Mouse (Mus musculus): ENCODE data around the gene Atp6v1g1. TPM values are rescaled to one million over a fixed set of nuclear protein-coding genes. Genes with fewer than 3 reads are reported as not detected.
A peak's percentile ranks its signal among the peaks of the same experiment; 100 is the strongest.

Atp6v1g1 gene
- polyA plus RNA-seq, 1 experiment from 2014 or later: 428 TPM

DNA sequence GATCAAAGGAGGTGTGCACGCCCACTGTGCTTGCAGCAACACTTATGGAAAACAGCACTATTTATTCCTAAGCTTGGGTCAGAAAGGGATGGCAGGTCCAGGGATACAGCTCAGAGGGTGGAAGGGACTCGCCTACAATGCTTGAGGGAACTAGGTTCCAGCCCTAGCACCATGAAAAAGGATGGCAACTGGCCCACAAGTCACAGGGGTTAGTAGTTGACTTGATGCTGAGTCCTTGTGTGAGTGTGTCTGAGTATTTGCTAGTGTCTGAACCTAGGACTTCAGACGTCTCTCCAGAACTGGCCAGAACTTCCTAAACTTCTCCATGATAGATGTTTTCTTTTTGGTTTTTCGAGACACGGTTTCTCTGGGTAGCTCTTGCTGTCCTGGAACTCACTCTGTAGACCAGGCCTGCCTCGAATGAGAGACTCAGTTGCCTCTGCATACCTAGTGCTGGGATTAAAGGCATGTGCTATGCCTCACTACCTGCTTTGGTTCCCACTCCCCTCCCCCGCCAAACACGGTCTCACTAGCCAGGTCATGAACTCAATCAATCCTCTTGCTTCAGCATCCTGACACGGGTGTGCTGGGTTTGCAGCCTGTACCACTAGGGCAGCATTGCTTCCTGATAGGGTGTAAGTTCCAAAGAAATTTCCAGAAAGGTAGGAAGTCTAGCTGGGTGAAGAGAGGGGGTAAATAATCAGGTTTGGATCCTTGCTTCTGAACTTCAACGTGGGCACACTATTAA lies 652 bp upstream of the Atp6v1g1 start:
- peak; percentile 68 for ATAC-seq (ENCODE audit: low FRiP score)
- Histone ChIP-seq H3K36me3 (replicated peaks; ENCODE audit: control insufficient read depth, insufficient read depth) (peaks cover 9% of the 10 kb centered on the region), H3K4me2 (replicated peaks) (peak overlapping the region; percentile 70), H3K4me1 (replicated peaks; ENCODE audit: control insufficient read depth, insufficient read depth, low read length) (peaks cover 24% of the 10 kb centered on the region), H3K9me3 (ENCODE audit: control insufficient read depth, low read length) (no peaks in the 10 kb centered on the region), H3K27ac (peak overlapping the region; percentile 88), H3K4me3 (replicated peaks; ENCODE audit: low read length) (peak overlapping the region; percentile 94), H3K27me3 (ENCODE audit: control insufficient read depth, insufficient read depth, low read length) (no peaks in the 10 kb centered on the region), H3K9ac (peak overlapping the region; percentile 30; the same call in 1 of the 2 replicates)
- DNase-seq (ENCODE audit: low spot score): no peak
- WGBS: 58% methylated on average over 10 of the region's 10 CpGs

DNA sequence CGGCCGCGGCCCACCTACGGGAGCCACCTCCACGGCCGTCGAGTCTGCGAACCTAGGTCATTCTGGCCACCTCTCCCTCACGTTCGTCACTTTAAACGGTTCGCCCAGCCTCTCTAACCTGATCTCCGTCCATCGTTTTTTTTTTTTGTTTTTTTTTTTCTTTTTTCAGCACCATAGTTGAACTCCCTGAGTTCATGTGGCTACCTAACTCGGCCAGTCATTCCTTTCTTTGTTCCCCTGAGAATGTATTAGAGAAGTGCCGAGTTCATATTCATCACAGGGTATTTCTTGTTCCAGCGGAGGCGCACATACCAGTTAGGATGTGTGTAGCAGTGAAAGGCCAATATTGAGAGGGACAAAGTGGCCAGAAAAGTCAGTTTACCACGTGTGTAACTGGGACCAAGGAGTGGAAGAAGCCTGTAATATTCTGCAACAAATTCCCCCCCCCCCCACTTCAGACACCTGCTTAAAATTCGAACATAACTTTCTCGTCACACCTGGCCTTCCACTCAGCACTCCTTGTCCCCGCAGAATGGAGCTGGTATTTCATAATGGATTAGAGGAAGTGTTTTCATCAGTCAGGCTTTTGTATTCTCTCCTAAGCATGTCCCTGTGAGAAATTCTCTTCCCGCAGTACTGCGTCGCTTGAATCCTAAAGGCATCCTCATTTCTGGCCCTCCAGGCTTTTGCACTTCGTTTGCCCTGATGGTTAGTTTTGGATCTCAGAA lies 823 bp downstream of the Atp6v1g1 start:
- Histone ChIP-seq H3K9me3 (ENCODE audit: control insufficient read depth, low read length) (no peaks in the 10 kb centered on the region), H3K36me3 (replicated peaks; ENCODE audit: control insufficient read depth, insufficient read depth) (peaks cover 21% of the 10 kb centered on the region), H3K4me2 (replicated peaks) (peak overlapping the region; percentile 70), H3K27me3 (ENCODE audit: control insufficient read depth, insufficient read depth, low read length) (no peaks in the 10 kb centered on the region), H3K4me1 (replicated peaks; ENCODE audit: control insufficient read depth, insufficient read depth, low read length) (peaks cover 24% of the 10 kb centered on the region), H3K27ac (peak overlapping the region; percentile 88), H3K9ac (peak overlapping the region; percentile 95), H3K4me3 (replicated peaks; ENCODE audit: low read length) (peak overlapping the region; percentile 94)
- DNase-seq (ENCODE audit: low spot score): no peak
- WGBS: 14% methylated on average over 26 of the region's 26 CpGs
- no peak for ATAC-seq (ENCODE audit: low FRiP score)

DNA sequence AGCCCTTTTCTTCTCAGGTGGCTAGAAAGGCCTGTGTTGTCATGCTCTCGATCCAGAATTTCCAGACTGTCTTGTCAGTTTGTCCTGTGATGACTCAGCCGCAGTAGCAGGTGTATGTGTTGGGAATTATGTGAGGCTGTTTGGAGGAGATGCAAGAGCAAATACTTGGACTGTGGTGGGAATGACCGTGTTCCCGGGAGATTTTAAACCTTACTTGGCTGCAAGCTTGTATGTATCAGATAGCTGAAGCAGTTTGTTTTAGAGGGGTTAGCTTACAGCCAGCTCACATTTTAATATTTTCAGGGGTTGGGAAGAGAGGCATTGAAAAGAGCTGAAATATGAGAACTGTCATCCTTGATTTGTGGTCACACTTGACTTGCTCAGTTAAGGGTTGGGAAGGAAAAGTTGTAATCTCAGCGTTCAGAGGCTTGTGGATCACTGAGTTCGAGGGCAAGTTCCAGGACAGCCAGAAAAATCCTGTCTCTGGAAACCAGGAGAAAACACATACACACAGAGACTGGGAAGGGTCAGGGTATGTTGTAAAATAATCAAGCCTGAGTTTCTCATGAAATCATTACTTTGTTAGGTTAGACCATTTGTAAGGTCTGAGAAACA lies 2.0 kb downstream of the Atp6v1g1 start:
- Histone ChIP-seq H3K27me3 (ENCODE audit: control insufficient read depth, insufficient read depth, low read length) (no peaks in the 10 kb centered on the region), H3K4me1 (replicated peaks; ENCODE audit: control insufficient read depth, insufficient read depth, low read length) (peaks cover 24% of the 10 kb centered on the region), H3K4me2 (replicated peaks) (peak overlapping the region; percentile 70), H3K4me3 (replicated peaks; ENCODE audit: low read length) (0 out of 2 replicates have a peak overlapping the region, but pooled peaks have one; percentile 94), H3K27ac (no peak overlapping the region), H3K9ac (peak overlapping the region; percentile 39; the same call in 1 of the 2 replicates), H3K36me3 (replicated peaks; ENCODE audit: control insufficient read depth, insufficient read depth) (peaks cover 33% of the 10 kb centered on the region), H3K9me3 (ENCODE audit: control insufficient read depth, low read length) (no peaks in the 10 kb centered on the region)
- no peak for DNase-seq (ENCODE audit: low spot score)
- WGBS: 82% methylated on average over 6 of the region's 6 CpGs
- no peak for ATAC-seq (ENCODE audit: low FRiP score)

DNA sequence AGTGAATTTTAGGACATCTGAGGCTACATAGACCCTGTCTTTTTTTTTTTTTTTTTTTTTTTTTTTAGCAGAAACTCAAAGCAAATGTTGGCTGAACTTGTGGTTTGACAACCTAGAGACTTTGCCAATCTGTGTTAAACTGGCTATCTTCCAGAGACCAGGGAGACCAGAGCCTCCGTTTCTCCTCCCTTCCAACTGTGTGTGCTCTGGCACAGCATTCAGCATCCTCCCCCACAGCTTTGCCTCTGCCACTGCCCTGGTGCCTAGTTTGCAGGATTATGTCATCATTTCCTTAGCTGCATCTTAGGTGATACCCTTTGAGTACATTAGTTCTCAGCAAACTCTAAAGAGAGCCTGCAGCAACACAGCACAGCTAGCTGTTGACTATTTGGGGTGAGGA lies 3.2 kb downstream of the Atp6v1g1 start:
- H3K9ac ChIP-seq: no peak overlapping the region
- no peak overlapping the region for H3K4me3 ChIP-seq (replicated peaks; ENCODE audit: low read length)
- H3K27ac ChIP-seq: no peak overlapping the region
- peaks cover 24% of the 10 kb centered on the region for H3K4me1 ChIP-seq (replicated peaks; ENCODE audit: control insufficient read depth, insufficient read depth, low read length)
- H3K36me3 ChIP-seq (replicated peaks; ENCODE audit: control insufficient read depth, insufficient read depth): peaks cover 45% of the 10 kb centered on the region
- no peaks in the 10 kb centered on the region for H3K27me3 ChIP-seq (ENCODE audit: control insufficient read depth, insufficient read depth, low read length)
- no peak overlapping the region for H3K4me2 ChIP-seq (replicated peaks)
- no peak for ATAC-seq (ENCODE audit: low FRiP score)
- H3K9me3 ChIP-seq (ENCODE audit: control insufficient read depth, low read length): no peaks in the 10 kb centered on the region
- WGBS: 33% methylated on average over 1 of the region's 1 CpGs
- no peak for DNase-seq (ENCODE audit: low spot score)

DNA sequence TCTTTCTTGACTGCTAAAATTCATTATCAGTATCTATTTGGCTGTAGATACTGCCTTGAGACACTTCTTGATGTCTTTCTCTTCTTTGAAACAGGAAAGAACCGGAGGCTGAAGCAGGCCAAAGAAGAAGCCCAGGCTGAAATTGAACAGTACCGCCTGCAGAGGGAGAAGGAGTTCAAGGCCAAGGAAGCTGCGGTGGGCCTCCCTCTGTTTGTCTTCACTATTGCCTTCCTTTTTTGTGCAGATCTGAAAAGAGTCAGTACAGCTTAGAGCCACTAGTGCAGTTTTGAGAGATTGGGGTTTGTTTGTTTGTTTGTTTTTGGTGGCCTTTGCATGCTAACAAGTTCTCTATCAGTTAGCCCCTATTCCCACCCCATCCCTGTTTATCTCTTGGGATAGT lies 3.9 kb downstream of the Atp6v1g1 start:
- H3K9me3 ChIP-seq (ENCODE audit: control insufficient read depth, low read length): no peaks in the 10 kb centered on the region
- H3K4me3 ChIP-seq (replicated peaks; ENCODE audit: low read length): no peak overlapping the region
- H3K4me2 ChIP-seq (replicated peaks): no peak overlapping the region
- no peak overlapping the region for H3K9ac ChIP-seq
- H3K27me3 ChIP-seq (ENCODE audit: control insufficient read depth, insufficient read depth, low read length): no peaks in the 10 kb centered on the region
- H3K36me3 ChIP-seq (replicated peaks; ENCODE audit: control insufficient read depth, insufficient read depth): peaks cover 52% of the 10 kb centered on the region
- ATAC-seq (ENCODE audit: low FRiP score) (no peak), DNase-seq (ENCODE audit: low spot score) (no peak)
- WGBS: 82% methylated on average over 3 of the region's 3 CpGs
- no peak overlapping the region for H3K27ac ChIP-seq
- H3K4me1 ChIP-seq (replicated peaks; ENCODE audit: control insufficient read depth, insufficient read depth, low read length): peaks cover 24% of the 10 kb centered on the region

DNA sequence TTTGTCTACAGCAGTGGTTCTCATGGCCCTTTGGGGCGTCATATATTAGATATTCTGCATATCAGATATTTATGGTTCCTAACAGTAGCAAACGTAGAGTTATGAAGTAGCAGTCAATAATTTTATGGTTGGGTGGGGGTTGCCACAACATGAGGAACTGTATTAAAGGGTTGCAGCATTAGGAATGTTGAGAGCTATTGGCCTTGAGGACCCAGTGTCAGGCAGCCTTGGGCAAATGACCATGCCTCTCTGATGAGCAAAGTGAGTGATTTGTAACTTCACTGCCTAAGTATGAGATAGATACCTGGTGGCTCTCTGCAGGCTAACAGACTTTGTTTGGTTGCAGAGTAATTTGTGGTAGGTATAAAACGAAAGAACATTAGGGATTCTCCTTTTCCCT lies 6.3 kb downstream of the Atp6v1g1 start:
- Histone ChIP-seq H3K27me3 (ENCODE audit: control insufficient read depth, insufficient read depth, low read length) (no peaks in the 10 kb centered on the region), H3K4me2 (replicated peaks) (no peak overlapping the region), H3K4me1 (replicated peaks; ENCODE audit: control insufficient read depth, insufficient read depth, low read length) (peaks cover 15% of the 10 kb centered on the region), H3K27ac (no peak overlapping the region), H3K9ac (no peak overlapping the region), H3K36me3 (replicated peaks; ENCODE audit: control insufficient read depth, insufficient read depth) (peaks cover 62% of the 10 kb centered on the region), H3K9me3 (ENCODE audit: control insufficient read depth, low read length) (no peaks in the 10 kb centered on the region), H3K4me3 (replicated peaks; ENCODE audit: low read length) (no peak overlapping the region)
- ATAC-seq (ENCODE audit: low FRiP score) (no peak), DNase-seq (ENCODE audit: low spot score) (no peak)
- 91% methylated on average over 3 of the region's 3 CpGs for WGBS

DNA sequence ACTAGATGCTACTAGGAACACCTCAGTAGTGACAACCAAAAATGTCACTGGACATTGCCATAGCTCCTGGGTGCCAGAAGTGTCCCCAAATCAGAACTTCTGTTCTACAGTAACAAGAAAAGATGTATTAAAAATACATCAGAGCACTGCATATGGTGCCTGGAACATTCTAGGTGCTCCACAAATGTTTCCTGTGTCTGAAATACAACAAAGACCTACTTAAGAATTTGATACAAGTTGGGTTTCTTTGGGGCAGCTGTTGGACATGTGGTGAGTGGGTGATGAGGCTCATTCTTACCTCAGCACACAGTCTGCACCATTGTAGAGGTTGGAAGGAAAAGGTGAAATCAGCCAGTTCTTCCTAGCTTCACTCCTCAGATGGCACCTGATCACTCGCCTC lies 8.3 kb downstream of the Atp6v1g1 start:
- H3K4me2 ChIP-seq (replicated peaks): no peak overlapping the region
- no peak for ATAC-seq (ENCODE audit: low FRiP score)
- DNase-seq (ENCODE audit: low spot score): no peak

DNA sequence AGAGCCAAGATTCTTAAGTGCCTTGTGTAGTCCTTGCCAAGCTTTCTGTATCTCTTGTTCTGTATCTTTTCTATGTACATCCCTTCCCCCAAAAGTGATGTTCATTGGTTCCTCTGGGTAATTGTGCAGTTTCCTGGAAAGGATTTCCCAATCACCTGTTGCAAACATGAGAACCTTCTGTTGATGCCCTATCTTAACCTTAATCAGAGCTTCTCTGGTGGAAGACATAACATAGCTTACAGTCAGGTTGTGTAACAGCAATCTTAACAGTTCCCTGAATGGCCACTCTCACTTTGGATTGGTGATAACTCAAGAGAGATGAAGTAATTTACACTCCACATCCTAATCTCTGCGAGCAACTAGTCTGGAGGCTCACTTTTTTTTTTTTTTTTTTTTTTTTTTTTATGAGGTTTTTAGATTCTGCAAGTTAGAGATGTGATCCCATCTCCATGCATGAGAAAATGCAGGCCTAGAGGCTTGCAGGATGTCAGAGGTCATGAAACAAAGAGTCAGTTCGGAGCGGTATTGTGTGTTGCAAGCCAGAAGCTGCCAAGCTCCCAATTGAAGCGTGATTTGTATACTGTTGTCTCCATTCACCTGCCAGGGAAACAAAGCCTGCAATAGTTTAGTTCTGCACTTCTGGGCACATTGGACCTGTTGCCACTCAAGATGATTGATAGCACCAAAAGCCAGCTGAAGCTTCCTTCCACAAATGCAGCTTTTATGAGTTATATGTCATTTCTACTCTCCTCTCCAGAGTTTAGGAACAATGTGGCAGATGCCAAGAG lies 9.4 kb downstream of the Atp6v1g1 start:
- H3K36me3 ChIP-seq (replicated peaks; ENCODE audit: control insufficient read depth, insufficient read depth): peaks cover 52% of the 10 kb centered on the region
- no peak overlapping the region for H3K4me2 ChIP-seq (replicated peaks)
- no peak overlapping the region for H3K4me3 ChIP-seq (replicated peaks; ENCODE audit: low read length)
- H3K27ac ChIP-seq: no peak overlapping the region
- 14% methylated on average over 4 of the region's 4 CpGs for WGBS
- H3K4me1 ChIP-seq (replicated peaks; ENCODE audit: control insufficient read depth, insufficient read depth, low read length): peaks cover 6% of the 10 kb centered on the region; the same call in 1 of the 2 replicates
- ATAC-seq (ENCODE audit: low FRiP score) (no peak), DNase-seq (ENCODE audit: low spot score) (no peak)
- no peaks in the 10 kb centered on the region; the same call in 1 of the 2 replicates for H3K27me3 ChIP-seq (ENCODE audit: control insufficient read depth, insufficient read depth, low read length)
- H3K9ac ChIP-seq: no peak overlapping the region
- no peaks in the 10 kb centered on the region for H3K9me3 ChIP-seq (ENCODE audit: control insufficient read depth, low read length)

More for the DNA sequence above, 8.3 kb downstream of the Atp6v1g1 start:
- H3K27ac ChIP-seq: no peak overlapping the region
- H3K4me1 ChIP-seq (replicated peaks; ENCODE audit: control insufficient read depth, insufficient read depth, low read length): no peaks in the 10 kb centered on the region; the same call in 1 of the 2 replicates
- peaks cover 62% of the 10 kb centered on the region for H3K36me3 ChIP-seq (replicated peaks; ENCODE audit: control insufficient read depth, insufficient read depth)
- H3K4me3 ChIP-seq (replicated peaks; ENCODE audit: low read length): no peak overlapping the region
- H3K27me3 ChIP-seq (ENCODE audit: control insufficient read depth, insufficient read depth, low read length): no peaks in the 10 kb centered on the region; the same call in 1 of the 2 replicates
- H3K9me3 ChIP-seq (ENCODE audit: control insufficient read depth, low read length): no peaks in the 10 kb centered on the region
- H3K9ac ChIP-seq: no peak overlapping the region
- WGBS: 86% methylated on average over 1 of the region's 1 CpGs

All from hindbrain, embryonic 14.5 days (tissue).